Mouse (Mus musculus): ENCODE measurements around the gene Fhit. TPM values are rescaled to one million over a fixed set of nuclear protein-coding genes. Genes with fewer than 3 reads are reported as not detected.
"Not testable (repeated sequence)": the region's sequence is repeated elsewhere in the genome, so short reads cannot be mapped to it uniquely, and the experiment has no call there.

Fhit gene
- polyA plus RNA-seq, 1 experiment from 2014 or later = 4.6 TPM

DNA sequence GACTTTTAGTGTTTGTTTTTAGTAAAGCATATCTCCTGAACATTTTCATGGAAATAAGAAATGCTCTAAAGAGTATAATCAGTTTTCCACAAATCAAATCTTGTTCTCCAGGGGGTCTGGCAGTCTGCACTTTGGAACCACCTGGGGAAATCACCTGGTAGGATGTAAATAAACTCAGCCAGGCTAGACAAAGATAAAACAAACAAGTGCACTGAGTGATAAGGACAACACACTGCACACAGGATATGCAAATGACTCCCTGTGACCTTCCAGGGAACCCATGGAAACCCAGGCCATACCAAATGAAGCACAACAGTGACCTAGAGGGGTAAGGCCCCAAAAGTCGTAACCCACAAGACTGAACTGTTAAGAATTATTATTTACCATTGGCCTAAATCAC lies 364.2 kb downstream of the Fhit start:
- Histone ChIP-seq H3K27me3 (replicated peaks) (no peaks in the 10 kb centered on the region), H3K4me3 (no peak overlapping the region), H3K36me3 (no peaks in the 10 kb centered on the region), H3K4me2 (no peak overlapping the region), H3K27ac (ENCODE audit: poor library complexity, severe bottlenecking) (no peak overlapping the region), H3K4me1 (replicated peaks) (no peaks in the 10 kb centered on the region), H3K9ac (no peak overlapping the region), H3K9me3 (replicated peaks) (no peaks in the 10 kb centered on the region)
- no peak for ATAC-seq (ENCODE audit: insufficient number of reproducible peaks, low FRiP score)
- WGBS = 71% methylated on average over 1 of the region's 1 CpGs

DNA sequence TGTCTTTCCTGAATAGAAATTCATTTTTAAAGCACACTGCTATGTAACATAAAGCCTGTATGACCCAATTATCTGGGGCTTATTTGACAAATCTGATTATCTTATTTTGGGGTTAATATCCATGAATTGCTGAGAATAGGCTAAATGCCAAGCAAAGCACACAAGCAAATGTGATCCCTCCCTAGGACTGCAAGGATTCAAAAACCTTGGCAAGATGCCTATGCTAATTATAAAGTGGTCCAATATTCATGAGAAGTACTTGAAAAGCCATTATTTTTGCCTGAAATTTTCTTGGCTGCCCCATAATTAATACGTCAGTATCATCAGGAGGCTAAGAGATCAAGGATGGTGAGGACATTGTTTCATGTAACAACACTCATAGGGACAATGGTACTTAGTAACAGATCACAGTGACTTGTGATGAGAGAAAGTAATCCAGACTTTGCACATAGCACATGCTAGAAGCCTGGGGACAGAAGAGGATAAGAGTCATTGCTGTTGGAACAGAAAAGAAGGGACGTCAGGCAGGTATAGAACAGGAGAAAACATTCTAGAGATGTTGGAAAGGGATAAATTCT lies 366.2 kb downstream of the Fhit start:
- no peak overlapping the region for H3K27ac ChIP-seq (ENCODE audit: poor library complexity, severe bottlenecking)
- no peaks in the 10 kb centered on the region for H3K36me3 ChIP-seq
- no peaks in the 10 kb centered on the region for H3K4me1 ChIP-seq (replicated peaks)
- 59% methylated on average over 2 of the region's 2 CpGs for WGBS
- no peak overlapping the region for H3K4me3 ChIP-seq
- H3K4me2 ChIP-seq = no peak overlapping the region
- no peaks in the 10 kb centered on the region for H3K27me3 ChIP-seq (replicated peaks)
- no peak overlapping the region for H3K9ac ChIP-seq
- no peaks in the 10 kb centered on the region for H3K9me3 ChIP-seq (replicated peaks)
- ATAC-seq (ENCODE audit: insufficient number of reproducible peaks, low FRiP score) = no peak

DNA sequence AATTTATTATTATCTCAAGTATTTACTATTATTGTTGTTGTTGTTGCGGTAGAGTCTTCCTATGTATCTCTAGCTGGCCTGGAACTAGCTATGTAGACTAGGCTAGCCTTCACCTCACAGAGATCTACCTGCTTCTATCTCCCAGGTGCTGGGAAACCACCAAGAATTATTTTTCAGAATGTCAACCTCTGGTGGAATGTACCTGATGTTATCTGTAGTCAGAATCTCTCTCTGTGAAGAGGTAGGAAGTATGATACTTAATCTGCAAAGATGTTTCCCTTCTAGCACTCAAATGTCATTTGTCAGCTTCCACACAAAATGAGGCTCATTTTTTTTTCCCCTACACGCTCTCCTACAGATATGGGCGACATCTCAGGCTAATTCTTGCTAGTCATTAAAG lies 377.9 kb downstream of the Fhit start:
- H3K4me3 ChIP-seq = no peak overlapping the region
- H3K27me3 ChIP-seq (replicated peaks) = no peaks in the 10 kb centered on the region
- no peaks in the 10 kb centered on the region for H3K9me3 ChIP-seq (replicated peaks)
- H3K4me2 ChIP-seq = no peak overlapping the region
- WGBS = 90% methylated on average over 3 of the region's 3 CpGs
- no peaks in the 10 kb centered on the region for H3K4me1 ChIP-seq (replicated peaks)
- no peak overlapping the region for H3K27ac ChIP-seq (ENCODE audit: poor library complexity, severe bottlenecking)
- H3K36me3 ChIP-seq = no peaks in the 10 kb centered on the region
- ATAC-seq (ENCODE audit: insufficient number of reproducible peaks, low FRiP score) = no peak
- H3K9ac ChIP-seq = no peak overlapping the region

- no peak overlapping the region for H3K4me2 ChIP-seq
- H3K4me1 ChIP-seq (replicated peaks) = no peaks in the 10 kb centered on the region
- no peaks in the 10 kb centered on the region for H3K9me3 ChIP-seq (replicated peaks)
- H3K27ac ChIP-seq (ENCODE audit: poor library complexity, severe bottlenecking) = no peak overlapping the region
- no peak for ATAC-seq (ENCODE audit: insufficient number of reproducible peaks, low FRiP score)
- H3K9ac ChIP-seq = no peak overlapping the region
- H3K36me3 ChIP-seq = no peaks in the 10 kb centered on the region
- H3K4me3 ChIP-seq = no peak overlapping the region
- H3K27me3 ChIP-seq (replicated peaks) = no peaks in the 10 kb centered on the region
- 81% methylated on average over 2 of the region's 2 CpGs for WGBS
These were observed 383.1 kb downstream of the Fhit start for GRCm38 (mm10) chr14:10778721-10779120.

DNA sequence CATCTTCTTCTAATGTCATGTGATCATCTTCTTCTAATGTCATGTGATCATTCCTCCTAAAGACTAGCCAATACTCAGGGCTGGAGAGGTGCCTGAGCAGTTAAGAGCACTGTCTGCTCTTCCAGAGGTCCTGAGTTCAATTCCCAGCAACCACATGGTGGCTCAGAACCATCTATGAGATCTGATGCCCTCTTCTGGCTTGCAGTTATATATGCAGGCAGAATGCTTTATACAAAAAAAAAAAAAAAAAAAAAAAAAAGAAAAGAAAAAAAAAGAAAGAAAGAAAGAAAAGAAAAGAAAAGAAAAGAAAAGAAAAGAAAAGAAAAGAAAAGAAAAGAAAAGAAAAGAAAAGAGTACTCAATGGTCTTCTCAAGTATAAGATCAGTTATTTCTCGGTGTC lies 407.0 kb downstream of the Fhit start:
- WGBS = 83% methylated on average over 1 of the region's 1 CpGs
- not testable (repeated sequence) for H3K27me3 ChIP-seq (replicated peaks); H3K9me3 ChIP-seq (replicated peaks); H3K36me3 ChIP-seq; ATAC-seq (ENCODE audit: insufficient number of reproducible peaks, low FRiP score); H3K4me2 ChIP-seq; H3K27ac ChIP-seq (ENCODE audit: poor library complexity, severe bottlenecking); H3K4me1 ChIP-seq (replicated peaks); H3K9ac ChIP-seq; H3K4me3 ChIP-seq

- no peak overlapping the region for H3K9ac ChIP-seq
- no peaks in the 10 kb centered on the region for H3K4me1 ChIP-seq (replicated peaks)
- no peak overlapping the region for H3K4me2 ChIP-seq
- H3K36me3 ChIP-seq = no peaks in the 10 kb centered on the region
- ATAC-seq (ENCODE audit: insufficient number of reproducible peaks, low FRiP score) = no peak
- no peak overlapping the region for H3K27ac ChIP-seq (ENCODE audit: poor library complexity, severe bottlenecking)
- WGBS = 55% methylated on average over 2 of the region's 2 CpGs
- no peaks in the 10 kb centered on the region for H3K27me3 ChIP-seq (replicated peaks)
- no peaks in the 10 kb centered on the region for H3K9me3 ChIP-seq (replicated peaks)
- H3K4me3 ChIP-seq = no peak overlapping the region
These were observed 423.8 kb downstream of the Fhit start for GRCm38 (mm10) chr14:10738076-10738475.

DNA sequence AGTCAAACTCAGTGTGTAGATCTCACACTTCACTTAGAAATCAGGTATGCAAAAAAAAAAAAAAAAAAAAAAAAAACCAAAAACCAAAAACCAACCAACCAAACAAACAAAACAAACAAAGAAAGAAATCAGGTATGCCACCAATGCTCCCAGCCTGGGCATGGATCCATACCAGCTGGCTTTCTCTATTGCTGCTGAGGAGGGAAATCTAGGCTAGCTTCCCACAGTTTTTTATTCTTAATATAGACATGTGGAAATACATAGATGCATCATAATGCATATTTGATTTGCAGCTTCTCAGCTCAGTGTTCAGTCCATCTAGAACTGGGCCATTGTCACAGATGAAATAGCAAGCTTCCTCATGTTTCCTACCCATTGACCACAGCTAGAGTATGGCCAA lies 439.3 kb downstream of the Fhit start:
- H3K27ac ChIP-seq (ENCODE audit: poor library complexity, severe bottlenecking) = no peak overlapping the region
- H3K4me3 ChIP-seq = no peak overlapping the region
- H3K27me3 ChIP-seq (replicated peaks) = no peaks in the 10 kb centered on the region
- no peak overlapping the region for H3K4me2 ChIP-seq
- no peaks in the 10 kb centered on the region for H3K9me3 ChIP-seq (replicated peaks)
- no peaks in the 10 kb centered on the region for H3K4me1 ChIP-seq (replicated peaks)
- H3K36me3 ChIP-seq = no peaks in the 10 kb centered on the region
- ATAC-seq (ENCODE audit: insufficient number of reproducible peaks, low FRiP score) = no peak
- H3K9ac ChIP-seq = no peak overlapping the region

- Histone ChIP-seq H3K4me2 (no peak overlapping the region), H3K27me3 (replicated peaks) (no peaks in the 10 kb centered on the region), H3K9me3 (replicated peaks) (no peaks in the 10 kb centered on the region), H3K36me3 (no peaks in the 10 kb centered on the region), H3K9ac (no peak overlapping the region), H3K4me3 (no peak overlapping the region), H3K4me1 (replicated peaks) (no peaks in the 10 kb centered on the region), H3K27ac (ENCODE audit: poor library complexity, severe bottlenecking) (no peak overlapping the region)
- WGBS = 62% methylated on average over 3 of the region's 3 CpGs
- no peak for ATAC-seq (ENCODE audit: insufficient number of reproducible peaks, low FRiP score)
These were observed 448.9 kb downstream of the Fhit start for GRCm38 (mm10) chr14:10712916-10713315.

- Histone ChIP-seq H3K9me3 (replicated peaks) (no peaks in the 10 kb centered on the region), H3K4me1 (replicated peaks) (no peaks in the 10 kb centered on the region), H3K9ac (no peak overlapping the region), H3K27ac (ENCODE audit: poor library complexity, severe bottlenecking) (no peak overlapping the region), H3K4me3 (no peak overlapping the region), H3K27me3 (replicated peaks) (no peaks in the 10 kb centered on the region), H3K4me2 (no peak overlapping the region), H3K36me3 (no peaks in the 10 kb centered on the region)
- ATAC-seq (ENCODE audit: insufficient number of reproducible peaks, low FRiP score) = no peak
- 84% methylated on average over 7 of the region's 7 CpGs for WGBS
These were observed 449.3 kb downstream of the Fhit start for GRCm38 (mm10) chr14:10712522-10712881.

GRCm38 (mm10) chr14:10711841-10712521 lies 449.9 kb downstream of the Fhit start:
- no peaks in the 10 kb centered on the region for H3K27me3 ChIP-seq (replicated peaks)
- ATAC-seq (ENCODE audit: insufficient number of reproducible peaks, low FRiP score) = no peak
- H3K4me2 ChIP-seq = no peak overlapping the region
- no peak overlapping the region for H3K4me3 ChIP-seq
- H3K4me1 ChIP-seq (replicated peaks) = no peaks in the 10 kb centered on the region
- no peaks in the 10 kb centered on the region for H3K36me3 ChIP-seq
- no peaks in the 10 kb centered on the region for H3K9me3 ChIP-seq (replicated peaks)
- H3K27ac ChIP-seq (ENCODE audit: poor library complexity, severe bottlenecking) = no peak overlapping the region
- H3K9ac ChIP-seq = no peak overlapping the region
- WGBS = 85% methylated on average over 5 of the region's 5 CpGs

DNA sequence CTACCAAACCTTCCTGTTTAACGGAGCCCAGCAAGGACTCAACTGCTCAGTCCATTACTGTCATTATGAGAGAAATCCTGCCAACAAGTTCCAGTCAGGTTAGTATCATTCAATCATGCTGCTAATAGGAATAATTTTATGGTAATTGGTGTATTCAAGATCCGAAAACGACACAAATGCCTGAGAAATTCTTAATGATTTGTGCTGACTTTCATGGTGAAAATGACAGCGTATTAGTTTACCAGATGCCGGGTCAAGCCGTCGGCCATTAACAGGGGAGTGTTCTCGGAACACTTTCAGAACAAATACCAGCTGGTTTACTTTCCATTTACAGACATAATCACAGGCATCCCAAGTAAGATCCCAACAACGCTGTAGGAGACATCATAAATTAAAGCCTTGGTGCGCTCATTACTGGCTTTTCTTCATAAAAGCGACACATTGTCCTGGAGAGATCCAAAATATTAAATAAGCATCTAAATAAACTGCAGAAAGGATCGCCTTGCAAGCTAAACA lies 451.0 kb downstream of the Fhit start:
- 85% methylated on average over 12 of the region's 12 CpGs for WGBS

DNA sequence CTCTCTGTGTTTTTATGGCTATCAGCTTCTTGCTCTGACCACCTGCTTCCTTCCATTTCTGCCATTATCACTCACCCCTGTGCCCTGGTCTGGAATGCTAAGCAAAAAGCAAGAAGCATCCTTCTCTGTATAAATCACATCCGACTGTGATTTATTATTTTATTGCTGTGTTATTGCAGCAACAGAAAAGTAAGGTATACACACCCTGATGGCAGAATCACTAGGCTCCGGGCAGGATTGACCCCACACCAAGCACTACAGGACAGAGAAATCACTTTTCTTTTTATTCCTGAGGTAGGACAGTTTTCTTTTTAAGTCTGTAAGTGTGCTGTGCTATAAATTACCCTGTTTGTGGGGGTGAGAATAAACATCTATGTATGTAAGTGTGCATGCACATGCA lies 460.1 kb downstream of the Fhit start:
- H3K27ac ChIP-seq (ENCODE audit: poor library complexity, severe bottlenecking) = no peak overlapping the region
- no peaks in the 10 kb centered on the region for H3K9me3 ChIP-seq (replicated peaks)
- WGBS = 71% methylated on average over 2 of the region's 2 CpGs
- no peak overlapping the region for H3K4me3 ChIP-seq
- ATAC-seq (ENCODE audit: insufficient number of reproducible peaks, low FRiP score) = no peak
- no peak overlapping the region for H3K4me2 ChIP-seq
- no peaks in the 10 kb centered on the region for H3K27me3 ChIP-seq (replicated peaks)
- no peak overlapping the region for H3K9ac ChIP-seq
- no peaks in the 10 kb centered on the region for H3K36me3 ChIP-seq
- H3K4me1 ChIP-seq (replicated peaks) = no peaks in the 10 kb centered on the region

More for the DNA sequence above, 451.0 kb downstream of the Fhit start:
- no peaks in the 10 kb centered on the region for H3K4me1 ChIP-seq (replicated peaks)
- H3K9ac ChIP-seq = no peak overlapping the region
- no peaks in the 10 kb centered on the region for H3K36me3 ChIP-seq
- no peak overlapping the region for H3K4me2 ChIP-seq
- no peak overlapping the region for H3K4me3 ChIP-seq
- ATAC-seq (ENCODE audit: insufficient number of reproducible peaks, low FRiP score) = no peak
- H3K27ac ChIP-seq (ENCODE audit: poor library complexity, severe bottlenecking) = no peak overlapping the region
- no peaks in the 10 kb centered on the region for H3K9me3 ChIP-seq (replicated peaks)
- no peaks in the 10 kb centered on the region for H3K27me3 ChIP-seq (replicated peaks)
